Mouse (Mus musculus) brain, embryonic 14.5 days (tissue): ENCODE results near the gene Snrpd3.

Experiments used
- CTCF ChIP-seq: fragments of 200-500 bp; IDR thresholded peaks from 2 replicates; pipeline ENCODE4 v1.5.1; 2012; ENCODE audit warnings: inconsistent platforms, mild to moderate bottlenecking, moderate library complexity, borderline replicate concordance; ENCODE audit not compliant: insufficient read depth, insufficient read length; ENCODE audit errors: extremely low read depth
- POLR2A ChIP-seq: fragments of 200-500 bp; IDR thresholded peaks from 2 replicates; pipeline ENCODE4 v1.6.1; 2012; ENCODE audit warnings: mild to moderate bottlenecking, inconsistent platforms, borderline replicate concordance; ENCODE audit not compliant: poor library complexity, insufficient read depth, insufficient read length, severe bottlenecking; ENCODE audit errors: extremely low read depth

DNA sequence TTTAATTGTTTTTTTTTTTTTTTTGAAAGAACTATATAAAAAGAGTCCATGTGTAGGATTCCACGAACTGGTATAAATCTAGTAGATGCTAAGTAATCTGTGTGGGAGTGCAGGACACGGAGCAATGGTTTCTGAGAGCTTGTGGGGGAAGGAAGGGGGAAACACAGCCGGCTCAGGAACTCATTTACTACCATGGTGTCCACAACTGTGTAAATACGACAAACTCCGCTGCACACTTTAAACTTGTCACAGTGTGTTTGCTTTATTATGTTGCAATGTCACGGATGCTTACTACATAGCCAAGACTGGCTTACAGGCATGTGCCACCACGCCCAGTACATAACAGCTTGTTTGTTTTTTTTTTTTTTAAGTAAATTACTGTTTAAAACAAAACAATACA is 32.5 kb downstream of the Snrpd3 start:
- TF ChIP-seq CTCF (no peak), POLR2A (no peak)
